Mouse (Mus musculus) CD4-positive, CD25-positive, alpha-beta regulatory T cell, adult 4 months (primary cell): ENCODE measurements around the gene Itpr1. TPM values are rescaled to one million over a fixed set of nuclear protein-coding genes. Genes with fewer than 3 reads are reported as not detected.
A peak's percentile ranks its signal among the peaks of the same experiment; 100 is the strongest.
"Not testable (repeated sequence)": the region's sequence is repeated elsewhere in the genome, so short reads cannot be mapped to it uniquely, and the experiment has no call there.

Experiments used
- ATAC-seq: one replicate; pipeline ENCODE4 v1.8.0; 2017
- polyA plus RNA-seq, 2 experiments: library from polyadenylated mRNA; unstranded; fragments of 100-300 nt; shearing (Covaris generic); gene quantifications; one replicate each; pipeline ENCODE4 v1.2.1; 2017

The Itpr1 gene
- polyA plus RNA-seq, 2 experiments from 2014 or later, result 15.1 to 24.4 TPM

DNA sequence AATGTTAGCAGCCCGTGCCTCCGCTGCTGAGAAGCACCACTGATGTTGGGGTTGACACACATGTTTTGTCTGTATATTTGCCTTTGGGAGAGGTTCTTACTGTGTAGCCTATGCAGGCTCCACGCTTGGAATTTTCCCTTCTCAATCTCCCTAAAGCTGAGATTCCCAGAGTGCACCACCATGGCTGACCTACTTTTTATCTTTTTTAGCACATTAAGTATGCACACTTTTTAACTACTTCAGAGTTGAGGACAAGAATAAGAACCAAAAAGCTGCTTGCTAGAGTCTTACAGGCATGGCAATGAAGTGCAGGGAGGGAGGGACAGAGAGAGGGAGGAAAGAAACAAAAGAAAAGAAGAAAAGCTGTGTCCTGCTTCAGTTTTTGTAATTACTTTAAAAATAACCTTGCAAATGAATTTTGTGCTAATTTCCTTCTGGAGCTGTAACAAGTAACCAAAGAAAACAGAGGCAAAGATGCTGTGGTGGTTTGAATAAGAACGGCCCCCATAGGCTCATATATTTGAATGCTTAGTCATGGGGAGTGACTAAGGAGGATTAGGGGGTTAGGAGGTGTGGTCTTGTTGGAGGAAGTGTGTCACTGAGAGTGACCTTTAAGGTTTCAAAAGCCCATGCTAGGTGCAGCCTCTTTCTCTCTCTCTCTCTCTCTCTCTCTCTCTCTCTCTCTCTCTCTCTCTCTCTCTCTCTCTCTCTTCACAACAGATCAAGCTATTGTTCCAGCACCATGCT is 344.9 kb downstream of the Itpr1 start:
- ATAC-seq, result no peak

DNA sequence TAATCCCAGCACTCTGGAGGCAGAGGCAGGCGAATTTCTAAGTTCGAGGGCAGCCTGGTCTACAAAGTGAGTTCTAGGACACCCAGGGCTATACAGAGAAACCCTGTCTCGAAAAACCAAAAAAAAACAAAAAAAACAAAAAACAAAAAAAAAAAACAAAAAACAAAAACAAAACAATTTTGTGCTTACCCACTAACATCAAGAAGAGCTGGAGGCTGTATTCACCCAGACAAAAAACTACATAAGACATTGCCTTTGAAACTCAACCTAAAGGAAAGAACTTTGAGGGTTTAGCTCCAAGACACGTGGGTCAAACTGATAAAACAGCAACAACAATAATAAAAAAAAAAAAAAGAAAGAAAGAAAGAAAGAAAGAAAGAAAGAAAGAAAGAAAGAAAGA is 346.3 kb downstream of the Itpr1 start:
- not testable (repeated sequence) for ATAC-seq

DNA sequence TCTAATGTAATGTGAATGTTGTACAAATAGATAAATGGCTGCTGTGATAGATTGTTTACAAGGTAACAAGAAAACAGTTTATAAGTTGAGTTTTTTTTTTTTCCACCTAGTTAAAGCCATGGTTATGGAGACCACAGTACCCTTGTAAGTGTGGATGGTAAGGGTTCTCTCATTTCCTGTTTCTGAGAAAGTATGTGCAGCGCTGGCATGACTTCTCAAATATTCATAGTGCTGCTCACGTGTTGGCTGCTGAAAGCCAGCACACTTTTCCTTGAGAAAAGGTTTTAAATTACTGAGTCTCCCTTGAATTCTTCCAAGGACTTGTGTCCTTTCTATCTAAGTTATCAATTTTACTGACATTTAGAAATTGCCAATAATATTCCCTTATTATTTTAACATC is 350.1 kb downstream of the Itpr1 start:
- ATAC-seq, result no peak

DNA sequence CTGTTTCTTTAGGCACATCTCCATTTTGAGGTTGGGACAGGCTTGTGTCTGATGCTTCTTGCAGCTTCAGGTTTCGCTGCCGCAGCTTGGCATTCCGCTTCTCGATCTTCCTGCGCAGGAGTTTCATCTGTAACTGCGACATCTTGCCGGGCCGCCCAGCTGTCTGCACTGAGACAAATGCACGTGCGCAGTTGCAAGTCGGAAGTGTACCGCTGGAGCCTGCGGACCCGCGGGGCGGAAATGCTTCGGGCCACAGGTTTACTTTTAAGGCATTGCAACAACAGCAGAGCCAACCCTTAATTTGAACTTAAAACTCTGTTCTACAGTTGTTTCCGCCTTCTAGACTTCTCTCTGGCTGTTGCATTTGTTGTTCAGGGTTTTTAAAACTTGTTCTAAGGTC is 352.6 kb downstream of the Itpr1 start:
- ATAC-seq, result peak; percentile 20

DNA sequence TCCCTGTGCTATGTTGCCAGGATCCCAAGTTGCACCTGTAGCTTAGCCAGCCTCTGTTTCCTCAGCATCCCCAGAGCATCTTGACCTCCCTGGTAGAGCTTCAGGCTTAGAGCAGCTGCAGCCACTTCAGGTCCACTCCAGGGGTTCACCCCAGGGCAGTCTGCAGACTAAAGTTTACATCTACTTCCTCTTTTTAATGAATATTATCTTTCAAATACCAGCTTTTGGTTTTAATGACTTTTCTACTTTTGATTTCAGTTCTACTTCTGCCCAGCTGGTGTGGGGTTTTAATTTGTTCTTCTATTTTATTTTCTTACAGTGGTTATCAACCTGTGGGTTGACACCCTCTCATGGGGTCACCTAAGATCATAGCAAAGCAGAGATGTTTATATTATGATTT is 353.7 kb downstream of the Itpr1 start:
- ATAC-seq, result no peak

DNA sequence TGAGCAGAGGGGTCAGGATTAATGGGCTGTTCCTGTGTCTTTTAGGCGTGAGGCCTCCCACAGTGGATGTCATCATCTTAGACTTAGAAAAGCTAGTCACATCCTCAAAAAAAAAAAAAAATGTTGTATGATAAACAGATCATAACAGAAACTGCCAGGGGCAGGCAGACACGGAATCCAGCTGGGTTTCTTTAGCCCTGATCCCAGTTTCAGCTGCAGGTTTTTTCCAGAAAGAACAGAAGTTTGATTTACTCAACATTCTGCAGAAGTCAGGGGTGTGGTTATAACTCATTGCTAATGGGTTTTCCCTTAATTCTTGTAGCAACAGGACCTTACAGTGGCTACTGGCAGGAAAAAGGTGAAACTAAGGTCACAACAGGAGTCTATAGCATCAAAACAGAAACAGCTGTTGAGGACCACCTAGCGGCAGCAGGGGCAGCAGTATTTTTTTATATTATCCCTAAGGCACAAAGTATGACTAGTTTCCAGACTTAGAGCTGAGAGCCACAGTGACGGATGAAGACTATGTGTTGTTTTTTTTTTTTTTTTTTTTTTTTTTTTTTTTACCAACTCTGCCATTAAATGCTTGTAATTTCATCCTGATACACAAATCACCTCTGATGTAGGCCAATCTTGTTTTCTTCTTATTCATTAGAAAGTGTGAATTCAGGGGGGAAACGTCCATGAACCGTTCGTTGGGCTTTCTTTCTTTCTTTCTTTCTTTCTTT is 356.7 kb downstream of the Itpr1 start:
- ATAC-seq, result no peak

DNA sequence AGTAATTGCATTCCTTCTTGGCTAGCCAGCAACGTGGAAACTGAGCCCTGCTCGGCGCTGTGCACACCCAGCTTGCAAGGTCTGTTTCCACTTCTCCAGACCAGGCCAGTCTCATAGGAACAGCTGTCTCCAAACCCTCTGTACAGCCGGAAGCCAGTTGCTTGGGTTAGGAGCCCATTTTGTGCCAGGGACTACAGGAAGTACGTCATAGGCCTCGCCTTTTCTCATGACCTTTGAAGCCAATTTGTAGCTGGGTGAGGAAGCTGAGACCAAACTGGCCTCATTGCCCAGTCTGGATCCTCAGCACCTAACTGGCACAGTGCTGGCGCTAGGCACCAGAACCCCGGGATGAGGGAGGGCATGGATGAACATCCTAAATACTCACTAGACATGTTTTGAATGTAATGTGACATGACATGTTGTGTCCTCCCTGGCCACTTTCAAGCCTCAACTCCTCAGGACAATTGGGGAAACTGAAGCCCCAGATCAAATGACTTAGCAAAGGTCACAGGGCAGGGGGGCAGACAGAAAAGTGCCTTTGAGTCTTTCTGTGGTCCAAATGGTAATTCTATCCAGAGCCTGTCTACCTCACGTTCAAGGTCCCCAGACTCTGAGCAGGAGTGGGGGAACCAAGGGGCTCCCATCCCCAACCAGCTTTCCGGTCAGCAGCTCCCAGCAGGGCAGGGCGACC is 357.6 kb downstream of the Itpr1 start:
- ATAC-seq, result peak; percentile 25

DNA sequence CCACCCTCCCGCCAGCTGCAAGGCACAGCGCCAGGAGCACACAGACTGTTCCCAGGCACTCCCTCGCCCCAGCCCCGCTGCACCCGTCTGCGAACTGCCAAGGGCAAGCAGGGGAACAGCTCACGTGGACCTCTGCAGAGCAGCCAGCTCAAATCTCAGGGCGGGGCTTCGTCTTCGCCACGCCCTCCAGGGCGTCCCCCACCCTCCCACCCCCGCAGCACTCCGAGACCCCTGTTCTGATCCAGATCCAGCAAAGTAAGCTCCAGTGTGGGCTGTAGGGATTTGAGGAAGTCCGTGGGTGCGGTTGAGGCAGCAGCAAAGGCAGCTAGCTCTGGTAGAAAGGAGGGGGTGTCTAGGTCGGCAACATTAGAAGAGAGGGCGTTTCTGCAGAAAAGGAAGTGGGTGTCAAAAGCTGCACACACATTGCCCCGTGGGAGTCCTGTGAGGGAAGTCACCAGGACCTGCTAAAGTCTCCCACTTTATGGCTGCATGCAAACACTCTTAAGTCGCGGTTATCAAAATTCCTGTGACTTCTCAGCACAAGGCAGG is 358.2 kb downstream of the Itpr1 start:
- ATAC-seq, result peak; percentile 83

DNA sequence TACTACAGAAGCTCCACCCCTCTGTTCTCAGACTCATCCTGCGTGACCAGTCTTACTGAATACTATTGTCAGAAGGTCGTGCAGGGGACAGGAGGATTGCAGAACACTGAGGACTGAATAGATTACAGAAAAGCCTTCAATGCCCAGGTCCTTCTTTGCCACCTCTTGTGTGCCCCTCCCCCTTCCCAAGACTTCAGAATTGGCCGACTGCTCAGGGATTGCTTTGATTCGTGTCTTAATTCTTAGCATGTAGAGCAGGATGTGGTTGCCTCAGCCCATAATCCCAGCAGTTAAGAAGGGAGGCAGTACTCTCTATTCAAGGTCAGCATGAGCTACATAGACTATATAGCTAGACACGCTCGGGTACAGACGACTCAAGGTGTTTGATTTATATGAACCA is 359.8 kb downstream of the Itpr1 start:
- ATAC-seq, result peak; percentile 21

DNA sequence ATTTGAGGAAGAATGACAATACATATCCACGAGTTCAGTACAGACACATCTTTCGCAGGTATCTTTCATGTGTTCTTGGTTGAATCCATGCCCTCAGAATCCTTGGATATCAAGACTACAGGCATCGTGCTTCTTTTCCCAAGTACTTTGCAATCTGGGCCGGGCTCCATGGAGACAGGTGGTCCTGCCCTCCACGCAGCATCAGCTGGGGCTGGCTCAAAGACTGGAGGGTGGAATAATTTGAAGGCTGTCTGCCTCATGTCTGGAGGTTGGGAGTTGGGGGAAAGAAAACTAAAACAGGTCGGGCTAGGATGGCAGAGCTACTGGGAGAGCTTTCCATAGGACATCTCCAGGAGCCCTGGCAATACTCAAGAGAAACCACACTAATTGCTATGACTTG is 364.2 kb downstream of the Itpr1 start:
- ATAC-seq, result no peak

DNA sequence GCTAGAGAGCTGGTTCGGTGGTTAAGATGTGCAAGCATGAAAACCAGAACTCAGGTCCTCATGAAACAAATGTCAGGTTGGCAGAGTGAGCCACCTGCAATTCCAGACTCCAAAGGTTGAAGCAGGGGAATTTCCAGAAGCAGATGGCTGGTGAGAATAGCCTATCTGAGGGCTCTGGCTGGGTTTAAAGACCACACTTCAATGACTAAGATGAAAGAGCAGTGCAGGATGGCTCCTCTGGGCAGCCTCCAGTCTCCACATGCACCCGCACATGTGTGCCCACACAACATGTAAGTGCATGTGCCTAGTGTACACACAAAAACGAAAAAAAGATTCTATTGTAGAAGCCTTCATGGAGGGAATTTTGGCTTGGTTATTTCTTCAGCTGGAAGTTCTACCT is 375.5 kb downstream of the Itpr1 start:
- ATAC-seq, result no peak

DNA sequence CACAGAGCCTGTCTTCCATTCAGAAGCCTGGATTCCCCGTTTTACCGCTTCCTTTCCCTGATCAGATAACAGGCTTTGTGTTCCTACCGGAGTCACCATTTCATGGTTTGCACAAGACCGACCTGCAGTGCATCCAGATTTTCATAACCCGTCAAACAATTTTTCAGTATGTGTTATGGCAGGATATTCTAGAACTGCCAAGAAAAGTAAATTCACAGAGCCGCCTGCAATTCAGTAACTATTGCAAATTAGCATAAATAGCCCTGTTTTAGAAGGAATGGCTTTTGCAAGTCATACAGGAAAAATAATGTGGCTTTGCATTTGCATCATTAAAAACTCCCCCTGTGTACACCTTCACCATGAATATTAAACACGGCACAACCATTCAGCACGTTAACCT is 379.3 kb downstream of the Itpr1 start:
- no peak for ATAC-seq

DNA sequence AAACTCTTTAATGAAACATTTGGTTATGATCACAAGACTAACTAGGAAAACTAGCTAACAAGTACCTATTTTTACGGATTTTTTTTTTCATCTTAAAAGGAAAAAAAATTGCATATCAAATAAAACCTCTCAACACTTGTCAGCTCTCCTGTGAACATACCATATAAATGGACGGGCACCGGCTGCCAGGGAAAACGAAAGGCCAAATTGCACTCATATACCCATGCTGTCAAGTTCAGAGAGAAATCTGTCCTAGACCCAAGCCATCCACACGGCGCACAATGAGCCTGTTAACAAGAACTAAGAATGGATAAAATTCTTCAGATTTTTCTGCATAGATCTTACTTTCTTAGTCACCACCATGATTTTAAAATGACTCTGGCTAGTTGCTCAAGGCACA is 379.7 kb downstream of the Itpr1 start:
- no peak for ATAC-seq

DNA sequence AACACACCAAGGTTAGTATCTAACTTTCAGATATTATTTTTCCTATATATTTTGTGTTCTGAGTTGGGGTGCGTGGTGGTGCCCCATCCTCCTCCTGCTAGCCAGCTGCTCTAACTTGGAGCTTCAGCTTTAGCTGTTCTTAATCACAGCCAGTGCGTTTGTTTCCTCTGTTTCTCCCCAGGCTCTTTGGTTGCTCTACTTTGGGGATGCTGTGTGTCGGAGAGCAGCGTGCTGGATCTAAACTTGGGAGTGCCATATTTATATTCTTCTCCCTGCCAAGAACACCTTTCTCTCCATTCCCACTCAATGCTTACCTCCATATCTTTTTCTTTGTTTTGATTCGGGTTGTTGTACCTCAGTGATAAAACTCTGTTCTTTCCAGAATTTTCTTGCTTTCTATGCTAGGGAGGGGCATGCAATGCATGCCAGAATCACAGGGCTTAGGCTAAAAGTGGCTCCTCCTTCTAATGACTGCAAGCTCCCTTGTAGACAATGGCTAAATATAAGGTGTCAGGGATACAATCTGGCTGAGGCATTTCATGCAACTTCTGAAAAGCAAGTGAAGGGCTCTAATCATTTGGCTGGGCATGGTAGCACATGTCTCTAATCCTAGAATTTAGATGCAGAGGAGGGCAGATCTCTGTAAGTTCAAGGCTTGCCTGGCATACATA is 381.4 kb downstream of the Itpr1 start:
- no peak for ATAC-seq

DNA sequence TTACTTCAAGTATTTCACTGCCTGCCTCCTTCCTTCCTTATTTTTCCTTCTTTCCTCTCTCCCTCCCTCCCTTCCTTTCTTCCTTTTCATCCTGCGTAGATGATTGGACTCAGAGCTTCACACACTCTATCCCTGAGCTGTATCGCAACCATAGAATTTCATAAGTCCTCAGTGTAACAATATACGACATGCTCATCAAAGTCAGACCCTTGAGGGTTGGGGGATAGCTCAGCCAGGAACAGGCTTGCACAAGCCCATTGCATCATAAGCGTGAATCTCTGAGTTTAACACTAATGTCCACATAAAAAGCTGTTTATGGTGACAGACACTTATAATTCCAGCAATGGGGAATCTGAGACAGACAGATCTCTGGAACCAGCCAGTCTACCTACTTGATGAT is 385.8 kb downstream of the Itpr1 start:
- no peak for ATAC-seq

DNA sequence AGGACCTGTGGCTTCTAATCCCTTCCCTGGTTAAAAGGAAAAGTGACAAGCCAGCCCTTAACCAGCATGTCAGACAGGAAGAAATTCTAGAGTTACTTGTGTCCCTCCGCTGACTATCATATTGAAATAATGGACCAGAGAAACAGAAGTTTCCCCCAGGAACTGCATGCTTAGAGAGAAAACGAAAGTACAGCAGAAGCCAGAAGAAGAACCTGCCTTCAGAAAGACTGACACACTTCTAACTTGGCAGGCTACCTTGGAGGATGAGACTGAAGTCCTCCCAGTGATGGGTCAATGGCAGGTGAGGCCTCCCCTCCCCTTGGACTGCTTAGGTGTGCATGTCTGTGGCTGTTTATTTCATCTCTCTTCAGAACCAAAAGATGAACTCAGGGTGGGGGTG is 386.4 kb downstream of the Itpr1 start:
- ATAC-seq, result peak; percentile 49

Other genes starting within 250 kb of the Itpr1 start
- 1 to 10 TPM; 2.9 to 3.0 TPM for gene Setmar, start 148.1 kb upstream of the Itpr1 start, polyA plus RNA-seq
- 1 to 10 TPM; 4.2 to 4.3 TPM for gene Sumf1, start 27.5 kb upstream of the Itpr1 start, polyA plus RNA-seq